In the genomic region with DNA sequence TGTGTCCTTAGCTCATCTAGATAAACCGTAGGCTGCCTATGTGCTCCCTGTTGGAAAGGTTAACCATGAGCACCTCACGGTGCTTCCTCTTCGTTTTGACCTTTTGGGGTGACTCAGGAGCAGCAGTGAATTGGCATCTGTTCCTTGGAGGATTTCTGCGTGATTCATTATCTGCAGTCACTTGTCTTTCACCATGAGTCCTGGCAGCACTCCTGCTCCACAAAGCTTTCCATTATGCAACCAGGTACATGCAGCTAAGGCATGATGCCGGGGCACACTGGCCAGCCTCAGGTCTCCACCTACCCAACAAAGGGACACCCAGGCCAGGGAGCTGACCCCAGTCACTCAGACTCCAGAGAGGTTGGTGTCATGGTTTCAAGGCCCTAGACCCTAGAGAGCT, we compare ENCODE assay signal across 12 mouse cellular contexts.
DNase-seq lines count a peak whose midpoint lies in the region; ATAC-seq lines count a peak whose summit lies in the region.
"Had no signal": no experiment of that assay in that cellular context is flagged by ENCODE, and none has a peak within 500 bp of the region (broad histone marks: within the 10 kb centered on the region; RNA-seq: fewer than 3 reads in every experiment).

No protein-coding gene starts in this region.

- DNase-seq in adrenal gland, adult 2 months = peak; percentile 57
- no peak for DNase-seq in adrenal gland, adult 18-20 months (ENCODE audit: low spot score in 2 of 2)
- DNase-seq in left cerebral cortex, adult 11 months (ENCODE audit: low spot score) = peak; percentile 31
- DNase-seq in left cerebral cortex, postnatal 4 days = no peak
- DNase-seq in adrenal gland, postnatal 25 days = peak; percentile 27
- peak; percentile 81 to 82 for DNase-seq in cerebellum, postnatal 25 days
- no peak for DNase-seq in lung, postnatal 14 days
- DNase-seq: heart, postnatal 14 days; kidney, postnatal 25 days; lung, embryonic 14.5 days had no signal

- intact Hi-C loops in left cerebral cortex, postnatal 4 days (cut with DNase I) = no loop called here

- no peak for ATAC-seq in activated CD4-positive, CD25-positive, alpha-beta regulatory T cell, adult 4 months
- ATAC-seq: intestine, embryonic 15.5 days had no signal

Comparison
In these comparisons a context has a peak if more than half of its experiments do, and no peak if none do; other contexts are left out.
1. DNase-seq: peak in adrenal gland, adult 2 months (single experiment), left cerebral cortex, adult 11 months (single experiment), adrenal gland, postnatal 25 days (single experiment) and cerebellum, postnatal 25 days (2 of 2); none in adrenal gland, adult 18-20 months (0 of 2), left cerebral cortex, postnatal 4 days (single experiment) and lung, postnatal 14 days (single experiment).